Mouse (Mus musculus) hindbrain, embryonic 15.5 days (tissue): ENCODE results near the gene Dbndd2. TPM values are rescaled to one million over a fixed set of nuclear protein-coding genes. Genes with fewer than 3 reads are reported as not detected.

ENCODE experiments used
- ATAC-seq: fragments of 200-750 bp; cut with Nextera tagmentation; 2 replicates; pipeline ENCODE4 v1.8.0; 2017; ENCODE audit warnings: low read depth, moderate number of reproducible peaks, moderate TSS enrichment; ENCODE audit not compliant: low FRiP score
- H3K27ac ChIP-seq: fragments of 300-500 bp; sonication (generic); replicated peaks from 2 replicates; pipeline ENCODE4 v1.5.1; 2015; ENCODE audit warnings: mild to moderate bottlenecking, inconsistent platforms
- H3K27me3 ChIP-seq: fragments of 300-500 bp; sonication (generic); 2 replicates; pipeline ENCODE4 v1.6.1; 2015; ENCODE audit warnings: control low read depth, inconsistent platforms
- H3K36me3 ChIP-seq: fragments of 300-500 bp; sonication (generic); 2 replicates; pipeline ENCODE4 v1.6.1; 2015; ENCODE audit warnings: control low read depth, inconsistent platforms
- H3K4me1 ChIP-seq: fragments of 300-500 bp; sonication (generic); replicated peaks from 2 replicates; pipeline ENCODE4 v1.6.1; 2015; ENCODE audit warnings: control low read depth, inconsistent platforms
- H3K4me2 ChIP-seq: fragments of 300-500 bp; sonication (generic); 2 replicates; pipeline ENCODE4 v1.6.1; 2015; ENCODE audit warnings: moderate library complexity, mild to moderate bottlenecking, inconsistent platforms
- H3K4me3 ChIP-seq: fragments of 300-500 bp; sonication (generic); 2 replicates; pipeline ENCODE4 v1.5.1; 2015; ENCODE audit warnings: mild to moderate bottlenecking, inconsistent platforms
- H3K9ac ChIP-seq: fragments of 300-500 bp; sonication (generic); 2 replicates; pipeline ENCODE4 v1.6.1; 2015; ENCODE audit warnings: inconsistent platforms
- H3K9me3 ChIP-seq: fragments of 300-500 bp; sonication (generic); 2 replicates; pipeline ENCODE4 v1.6.1; 2016; ENCODE audit warnings: control low read depth, inconsistent platforms
- WGBS: fragments of 180-500 bp; shearing (Covaris S2); methylation state at CpG from one replicate; pipeline ENCODE4 v1.1.7; 2015; 5-methylcytosine and 5-hydroxymethylcytosine counted together
- polyA plus RNA-seq: library from polyadenylated mRNA; unstranded; fragments of >200 nt; fragmentation: Nextera tagmentation; extraction: Ambion mirVana; gene quantifications from 2 replicates; pipeline ENCODE4 v1.2.1, GENCODE M21; 2015

The Dbndd2 gene
- polyA plus RNA-seq, 1 experiment from 2014 or later: 23.1 TPM

GRCm38 (mm10) chr2:164443460-164444000 lies 42.4 kb upstream of the Dbndd2 start, which contains the start of gene Sdc4:
Sdc4 (minus strand) TSS chr2:164443887.
- no peaks in the 10 kb centered on the region for H3K9me3 ChIP-seq
- ATAC-seq: no peak
- 5% methylated on average over 18 of the region's 18 CpGs for WGBS
- peak within 1 kb of the TSS; percentile 97 for H3K4me2 ChIP-seq
- no peak within 1 kb of the TSS for H3K27ac ChIP-seq
- no peaks in the 10 kb centered on the region for H3K36me3 ChIP-seq
- H3K27me3 ChIP-seq: peaks cover 11% of the 10 kb centered on the region
- peak within 1 kb of the TSS; percentile 53 for H3K4me3 ChIP-seq
- H3K4me1 ChIP-seq: peaks cover 17% of the 10 kb centered on the region
- H3K9ac ChIP-seq: peak within 1 kb of the TSS; percentile 50

GRCm38 (mm10) chr2:164444701-164445100 lies 41.2 kb upstream of the Dbndd2 start:
- H3K4me1 ChIP-seq: peaks cover 17% of the 10 kb centered on the region
- no peak overlapping the region for H3K27ac ChIP-seq
- ATAC-seq: no peak
- peaks cover 11% of the 10 kb centered on the region for H3K27me3 ChIP-seq
- no peak overlapping the region for H3K9ac ChIP-seq
- H3K4me2 ChIP-seq: no peak overlapping the region
- no peaks in the 10 kb centered on the region for H3K9me3 ChIP-seq
- no peaks in the 10 kb centered on the region for H3K36me3 ChIP-seq
- 92% methylated on average over 2 of the region's 2 CpGs for WGBS
- no peak overlapping the region for H3K4me3 ChIP-seq

- Histone ChIP-seq H3K4me3 (no peak overlapping the region), H3K4me2 (no peak overlapping the region), H3K4me1 (peaks cover 17% of the 10 kb centered on the region), H3K36me3 (no peaks in the 10 kb centered on the region), H3K9ac (no peak overlapping the region), H3K9me3 (no peaks in the 10 kb centered on the region), H3K27me3 (peaks cover 11% of the 10 kb centered on the region), H3K27ac (no peak overlapping the region)
- WGBS: 88% methylated on average over 3 of the region's 3 CpGs
- no peak for ATAC-seq
Observed at GRCm38 (mm10) chr2:164445399-164446085, 40.4 kb upstream of the Dbndd2 start.

GRCm38 (mm10) chr2:164446086-164446469 lies 39.8 kb upstream of the Dbndd2 start:
- WGBS: 85% methylated on average over 3 of the region's 3 CpGs
- Histone ChIP-seq H3K4me2 (no peak overlapping the region), H3K9me3 (no peaks in the 10 kb centered on the region), H3K9ac (no peak overlapping the region), H3K27me3 (peaks cover 8% of the 10 kb centered on the region), H3K27ac (no peak overlapping the region), H3K36me3 (no peaks in the 10 kb centered on the region), H3K4me3 (no peak overlapping the region), H3K4me1 (peaks cover 17% of the 10 kb centered on the region)
- no peak for ATAC-seq

GRCm38 (mm10) chr2:164448140-164448539 lies 37.8 kb upstream of the Dbndd2 start:
- no peak overlapping the region for H3K27ac ChIP-seq
- H3K4me1 ChIP-seq: peaks cover 5% of the 10 kb centered on the region
- H3K9me3 ChIP-seq: no peaks in the 10 kb centered on the region
- no peak for ATAC-seq
- WGBS: 82% methylated on average over 1 of the region's 1 CpGs
- no peaks in the 10 kb centered on the region for H3K27me3 ChIP-seq
- no peak overlapping the region for H3K4me3 ChIP-seq
- H3K9ac ChIP-seq: no peak overlapping the region
- no peak overlapping the region for H3K4me2 ChIP-seq
- H3K36me3 ChIP-seq: no peaks in the 10 kb centered on the region

GRCm38 (mm10) chr2:164448921-164449320 lies 37.0 kb upstream of the Dbndd2 start:
- H3K4me3 ChIP-seq: no peak overlapping the region
- ATAC-seq: no peak
- H3K4me1 ChIP-seq: no peaks in the 10 kb centered on the region
- H3K27me3 ChIP-seq: no peaks in the 10 kb centered on the region
- WGBS: 85% methylated on average over 5 of the region's 5 CpGs
- no peak overlapping the region for H3K27ac ChIP-seq
- H3K9me3 ChIP-seq: no peaks in the 10 kb centered on the region
- H3K9ac ChIP-seq: no peak overlapping the region
- no peak overlapping the region for H3K4me2 ChIP-seq
- no peaks in the 10 kb centered on the region for H3K36me3 ChIP-seq

GRCm38 (mm10) chr2:164449341-164450042 lies 36.4 kb upstream of the Dbndd2 start:
- 94% methylated on average over 14 of the region's 14 CpGs for WGBS
- Histone ChIP-seq H3K4me3 (no peak overlapping the region), H3K4me2 (no peak overlapping the region), H3K9me3 (no peaks in the 10 kb centered on the region), H3K4me1 (no peaks in the 10 kb centered on the region), H3K9ac (no peak overlapping the region), H3K27ac (no peak overlapping the region), H3K27me3 (no peaks in the 10 kb centered on the region), H3K36me3 (no peaks in the 10 kb centered on the region)
- ATAC-seq: no peak

- no peaks in the 10 kb centered on the region for H3K27me3 ChIP-seq
- 53% methylated on average over 13 of the region's 13 CpGs for WGBS
- H3K27ac ChIP-seq: no peak overlapping the region
- no peak overlapping the region for H3K9ac ChIP-seq
- H3K9me3 ChIP-seq: no peaks in the 10 kb centered on the region
- H3K4me3 ChIP-seq: no peak overlapping the region
- no peak overlapping the region for H3K4me2 ChIP-seq
- H3K4me1 ChIP-seq: no peaks in the 10 kb centered on the region
- no peak for ATAC-seq
- H3K36me3 ChIP-seq: no peaks in the 10 kb centered on the region
Observed at GRCm38 (mm10) chr2:164452000-164452676, 33.8 kb upstream of the Dbndd2 start.

- Histone ChIP-seq H3K36me3 (no peaks in the 10 kb centered on the region), H3K4me2 (no peak overlapping the region), H3K27ac (no peak overlapping the region), H3K27me3 (no peaks in the 10 kb centered on the region), H3K4me1 (no peaks in the 10 kb centered on the region), H3K9me3 (no peaks in the 10 kb centered on the region), H3K9ac (no peak overlapping the region), H3K4me3 (no peak overlapping the region)
- WGBS: 85% methylated on average over 14 of the region's 14 CpGs
- no peak for ATAC-seq
Observed at GRCm38 (mm10) chr2:164453047-164453757, 32.7 kb upstream of the Dbndd2 start.

- no peak for ATAC-seq
- WGBS: 70% methylated on average over 7 of the region's 7 CpGs
- no peak overlapping the region for H3K4me2 ChIP-seq
Observed at GRCm38 (mm10) chr2:164453887-164454500, 31.9 kb upstream of the Dbndd2 start.

GRCm38 (mm10) chr2:164454846-164455245 lies 31.1 kb upstream of the Dbndd2 start:
- 79% methylated on average over 10 of the region's 10 CpGs for WGBS
- no peak for ATAC-seq

More at GRCm38 (mm10) chr2:164453887-164454500, 31.9 kb upstream of the Dbndd2 start:
- Histone ChIP-seq H3K9ac (no peak overlapping the region), H3K27ac (no peak overlapping the region), H3K27me3 (no peaks in the 10 kb centered on the region), H3K9me3 (no peaks in the 10 kb centered on the region), H3K36me3 (no peaks in the 10 kb centered on the region), H3K4me3 (no peak overlapping the region), H3K4me1 (no peaks in the 10 kb centered on the region)

More at GRCm38 (mm10) chr2:164454846-164455245, 31.1 kb upstream of the Dbndd2 start:
- no peaks in the 10 kb centered on the region for H3K9me3 ChIP-seq
- H3K27ac ChIP-seq: no peak overlapping the region
- H3K4me1 ChIP-seq: no peaks in the 10 kb centered on the region
- no peaks in the 10 kb centered on the region for H3K36me3 ChIP-seq
- no peaks in the 10 kb centered on the region for H3K27me3 ChIP-seq
- no peak overlapping the region for H3K9ac ChIP-seq
- H3K4me2 ChIP-seq: no peak overlapping the region
- H3K4me3 ChIP-seq: no peak overlapping the region
